Mouse (Mus musculus) thymus, adult 2 months (tissue): ENCODE measurements around the gene Gm4070. TPM values are rescaled to one million over a fixed set of nuclear protein-coding genes. Genes with fewer than 3 reads are reported as not detected.

Experiments used
- polyA plus RNA-seq: library from polyadenylated mRNA; depleted of rRNA; stranded (reverse); fragments of >200 nt; gene quantifications from 2 replicates; pipeline ENCODE4 v1.2.3, GENCODE M21; 2012; rRNA removed

The Gm4070 gene
- polyA plus RNA-seq, 1 experiment = 2.6 TPM

Other genes with a start within 250 kb of the Gm4070 start
- gene Ilk, start 217.4 kb downstream of the Gm4070 start, polyA plus RNA-seq = 179 and 182 TPM in 2 replicates
- 16.3 and 17.1 TPM in 2 replicates for gene Rrp8, start 216.6 kb downstream of the Gm4070 start, polyA plus RNA-seq
- gene Taf10, start 209.6 kb downstream of the Gm4070 start, polyA plus RNA-seq = 553 and 667 TPM in 2 replicates
- gene Tpp1, start 201.7 kb downstream of the Gm4070 start, polyA plus RNA-seq = 134 and 153 TPM in 2 replicates
- gene Dchs1, start 166.3 kb downstream of the Gm4070 start, polyA plus RNA-seq = 2.0 and 2.1 TPM in 2 replicates
- 140 and 157 TPM in 2 replicates for gene Mrpl17, start 142.9 kb downstream of the Gm4070 start, polyA plus RNA-seq